Mouse (Mus musculus): Measurements from ENCODE around the gene Gm45021. TPM values are rescaled to one million over a fixed set of nuclear protein-coding genes. Genes with fewer than 3 reads are reported as not detected.

Gene Gm45021
- polyA plus RNA-seq, 1 experiment, result not detected

DNA sequence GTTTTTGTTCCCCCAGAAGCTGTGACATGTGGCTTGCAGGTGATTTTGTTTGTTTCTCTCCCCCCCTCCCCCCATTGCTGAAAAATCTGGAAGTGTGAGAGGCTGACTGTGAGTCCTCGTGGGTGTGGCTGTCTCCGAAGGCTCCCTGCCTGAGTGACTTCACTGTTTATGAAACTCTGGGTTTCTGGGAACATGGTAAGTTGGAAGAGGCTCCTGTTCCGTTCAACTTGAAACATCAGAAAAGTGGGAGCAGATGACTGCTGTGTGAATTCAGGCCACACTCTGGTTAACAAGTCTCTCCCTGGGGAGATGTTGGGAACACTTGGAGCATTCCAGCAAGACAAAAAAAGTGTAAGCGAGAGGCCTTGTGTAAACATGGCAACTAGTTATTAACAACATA, 42.6 kb upstream of the Gm45021 start:
- Histone ChIP-seq H3K4me3 (ENCODE audit: extremely low read depth, insufficient read depth, insufficient read length) (no peak overlapping the region), H3K4me1 (ENCODE audit: control insufficient read depth, insufficient read depth, insufficient read length) (no peaks in the 10 kb centered on the region), H3K27ac (ENCODE audit: insufficient read depth, low read length) (no peak overlapping the region), H3K27me3 (ENCODE audit: control insufficient read depth, insufficient read depth, low read length) (no peaks in the 10 kb centered on the region), H3K36me3 (ENCODE audit: control insufficient read depth, insufficient read depth, low read length) (no peaks in the 10 kb centered on the region)
- WGBS, result 79% methylated on average over 4 of the region's 4 CpGs
- no peak for TF ChIP-seq POLR2A (IDR thresholded peaks at IDR 0.05; ENCODE audit: low read depth, low read length)
- no peak for TF ChIP-seq CTCF (IDR thresholded peaks at IDR 0.05; ENCODE audit: extremely low read depth, insufficient read depth, insufficient read length, insufficient replicate concordance)
- no peak for DNase-seq (ENCODE audit: low read depth in 1 of 2, low spot score in 2 of 2)

- no peak for TF ChIP-seq CTCF (IDR thresholded peaks at IDR 0.05; ENCODE audit: extremely low read depth, insufficient read depth, insufficient read length, insufficient replicate concordance)
- no peak for TF ChIP-seq POLR2A (IDR thresholded peaks at IDR 0.05; ENCODE audit: low read depth, low read length)
- H3K27ac ChIP-seq (ENCODE audit: insufficient read depth, low read length), result no peak overlapping the region
- H3K4me3 ChIP-seq (ENCODE audit: extremely low read depth, insufficient read depth, insufficient read length), result no peak overlapping the region
- H3K27me3 ChIP-seq (ENCODE audit: control insufficient read depth, insufficient read depth, low read length), result no peaks in the 10 kb centered on the region
- no peaks in the 10 kb centered on the region for H3K36me3 ChIP-seq (ENCODE audit: control insufficient read depth, insufficient read depth, low read length)
- H3K4me1 ChIP-seq (ENCODE audit: control insufficient read depth, insufficient read depth, insufficient read length), result no peaks in the 10 kb centered on the region
- WGBS, result 90% methylated on average over 6 of the region's 6 CpGs
- DNase-seq (ENCODE audit: low read depth in 1 of 2, low spot score in 2 of 2), result no peak
Observed at GRCm38 (mm10) chr6:48548314-48548713, 41.1 kb upstream of the Gm45021 start.

DNA sequence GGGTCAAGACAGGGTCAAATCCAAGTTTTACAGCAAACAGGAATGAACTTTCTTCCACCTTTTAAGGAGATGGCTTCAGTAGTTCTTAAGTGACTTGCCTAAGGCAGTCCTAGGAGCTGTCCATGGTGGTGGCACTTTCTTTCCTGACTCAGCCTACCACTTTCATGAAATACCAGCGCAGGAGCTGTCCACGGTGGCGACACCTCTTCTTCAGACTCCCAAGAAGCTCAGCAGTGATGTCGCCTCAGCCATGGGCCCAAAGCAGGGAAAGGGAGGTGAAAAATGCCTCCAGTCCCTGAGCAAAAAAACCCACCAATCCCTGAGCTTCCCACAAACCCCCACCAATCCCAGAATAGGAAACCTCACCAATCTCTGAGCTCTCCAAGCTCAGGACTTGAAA, 36.5 kb upstream of the Gm45021 start:
- H3K36me3 ChIP-seq (ENCODE audit: control insufficient read depth, insufficient read depth, low read length), result no peaks in the 10 kb centered on the region; the same call in 1 of the 2 replicates
- H3K27ac ChIP-seq (ENCODE audit: insufficient read depth, low read length), result no peak overlapping the region
- H3K27me3 ChIP-seq (ENCODE audit: control insufficient read depth, insufficient read depth, low read length), result no peaks in the 10 kb centered on the region
- H3K4me3 ChIP-seq (ENCODE audit: extremely low read depth, insufficient read depth, insufficient read length), result no peak overlapping the region
- H3K4me1 ChIP-seq (ENCODE audit: control insufficient read depth, insufficient read depth, insufficient read length), result no peaks in the 10 kb centered on the region; the same call in 1 of the 2 replicates
- no peak for DNase-seq (ENCODE audit: low read depth in 1 of 2, low spot score in 2 of 2)
- WGBS, result 72% methylated on average over 4 of the region's 4 CpGs
- TF ChIP-seq CTCF (IDR thresholded peaks at IDR 0.05; ENCODE audit: extremely low read depth, insufficient read depth, insufficient read length, insufficient replicate concordance) (no peak), POLR2A (IDR thresholded peaks at IDR 0.05; ENCODE audit: low read depth, low read length) (no peak)

DNA sequence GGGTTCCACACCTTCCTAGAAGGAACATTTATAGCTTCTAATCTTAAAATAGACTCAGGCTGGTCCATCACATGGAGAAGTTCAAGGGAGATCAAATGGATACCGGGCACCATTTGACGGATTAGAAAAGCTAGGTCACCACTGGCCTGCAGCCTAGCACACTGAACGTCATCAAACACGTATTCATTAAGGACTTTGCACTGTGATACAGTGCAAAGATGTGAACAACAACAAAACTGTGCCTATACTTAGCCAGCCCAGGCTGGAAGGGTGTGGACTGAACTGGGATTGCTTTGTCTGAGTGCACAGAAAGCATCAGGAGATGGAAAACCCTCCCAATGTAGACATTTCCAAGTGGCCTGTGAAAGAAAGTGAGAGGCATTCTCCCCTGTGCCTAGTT, 35.6 kb upstream of the Gm45021 start:
- H3K36me3 ChIP-seq (ENCODE audit: control insufficient read depth, insufficient read depth, low read length), result no peaks in the 10 kb centered on the region; the same call in 1 of the 2 replicates
- no peak for DNase-seq (ENCODE audit: low read depth in 1 of 2, low spot score in 2 of 2)
- H3K27ac ChIP-seq (ENCODE audit: insufficient read depth, low read length), result peak overlapping the region; percentile 88
- no peaks in the 10 kb centered on the region for H3K27me3 ChIP-seq (ENCODE audit: control insufficient read depth, insufficient read depth, low read length)
- no peak for TF ChIP-seq POLR2A (IDR thresholded peaks at IDR 0.05; ENCODE audit: low read depth, low read length)
- TF ChIP-seq CTCF (IDR thresholded peaks at IDR 0.05; ENCODE audit: extremely low read depth, insufficient read depth, insufficient read length, insufficient replicate concordance), result no peak
- no peaks in the 10 kb centered on the region; the same call in 1 of the 2 replicates for H3K4me1 ChIP-seq (ENCODE audit: control insufficient read depth, insufficient read depth, insufficient read length)
- WGBS, result 99% methylated on average over 4 of the region's 4 CpGs
- H3K4me3 ChIP-seq (ENCODE audit: extremely low read depth, insufficient read depth, insufficient read length), result no peak overlapping the region

- WGBS, result 2% methylated on average over 39 of the region's 39 CpGs
- no peaks in the 10 kb centered on the region; the same call in 1 of the 2 replicates for H3K36me3 ChIP-seq (ENCODE audit: control insufficient read depth, insufficient read depth, low read length)
- H3K27me3 ChIP-seq (ENCODE audit: control insufficient read depth, insufficient read depth, low read length), result no peaks in the 10 kb centered on the region
- TF ChIP-seq CTCF (IDR thresholded peaks at IDR 0.05; ENCODE audit: extremely low read depth, insufficient read depth, insufficient read length, insufficient replicate concordance), result no peak
- peak; percentile 56 for TF ChIP-seq POLR2A (IDR thresholded peaks at IDR 0.05; ENCODE audit: low read depth, low read length)
- H3K4me3 ChIP-seq (ENCODE audit: extremely low read depth, insufficient read depth, insufficient read length), result peak within 1 kb of the TSS; percentile 61
- peak within 1 kb of the TSS; percentile 88 for H3K27ac ChIP-seq (ENCODE audit: insufficient read depth, low read length)
- peak; percentile 86 to 92 for DNase-seq (ENCODE audit: low read depth in 1 of 2, low spot score in 2 of 2)
- H3K4me1 ChIP-seq (ENCODE audit: control insufficient read depth, insufficient read depth, insufficient read length), result no peaks in the 10 kb centered on the region; the same call in 1 of the 2 replicates
Observed at GRCm38 (mm10) chr6:48554280-48555103, 34.9 kb upstream of the Gm45021 start, which contains the start of gene Lrrc61. Gene Lrrc61 (plus strand): TSS chr6:48554796.

GRCm38 (mm10) chr6:48555104-48555890, 34.1 kb upstream of the Gm45021 start:
- TF ChIP-seq POLR2A (IDR thresholded peaks at IDR 0.05; ENCODE audit: low read depth, low read length) (no peak), CTCF (IDR thresholded peaks at IDR 0.05; ENCODE audit: extremely low read depth, insufficient read depth, insufficient read length, insufficient replicate concordance) (no peak)
- WGBS, result 31% methylated on average over 14 of the region's 14 CpGs
- Histone ChIP-seq H3K36me3 (ENCODE audit: control insufficient read depth, insufficient read depth, low read length) (no peaks in the 10 kb centered on the region; the same call in 1 of the 2 replicates), H3K27ac (ENCODE audit: insufficient read depth, low read length) (peak overlapping the region; percentile 88), H3K27me3 (ENCODE audit: control insufficient read depth, insufficient read depth, low read length) (no peaks in the 10 kb centered on the region), H3K4me1 (ENCODE audit: control insufficient read depth, insufficient read depth, insufficient read length) (no peaks in the 10 kb centered on the region; the same call in 1 of the 2 replicates), H3K4me3 (ENCODE audit: extremely low read depth, insufficient read depth, insufficient read length) (peak overlapping the region; percentile 61)
- peak in 1 of 2 experiments; percentile 37 for DNase-seq (ENCODE audit: low read depth in 1 of 2, low spot score in 2 of 2)

Measured in spleen, adult 2 months (tissue).